Mouse (Mus musculus) ES-Bruce4 (cell line): ENCODE results near the gene Sez6l2.

Experiments used
- CTCF ChIP-seq: IDR thresholded peaks from one replicate; pipeline ENCODE4 v1.8.1; 2011; ENCODE audit warnings: low read depth, low read length
- EP300 ChIP-seq: IDR thresholded peaks from 2 replicates; pipeline ENCODE4 v1.6.1; 2011; ENCODE audit warnings: low read depth, low read length; ENCODE audit not compliant: insufficient read depth
- POLR2A ChIP-seq: IDR thresholded peaks from one replicate; pipeline ENCODE4 v1.8.1; 2011; ENCODE audit warnings: low read length; ENCODE audit not compliant: insufficient read depth

DNA sequence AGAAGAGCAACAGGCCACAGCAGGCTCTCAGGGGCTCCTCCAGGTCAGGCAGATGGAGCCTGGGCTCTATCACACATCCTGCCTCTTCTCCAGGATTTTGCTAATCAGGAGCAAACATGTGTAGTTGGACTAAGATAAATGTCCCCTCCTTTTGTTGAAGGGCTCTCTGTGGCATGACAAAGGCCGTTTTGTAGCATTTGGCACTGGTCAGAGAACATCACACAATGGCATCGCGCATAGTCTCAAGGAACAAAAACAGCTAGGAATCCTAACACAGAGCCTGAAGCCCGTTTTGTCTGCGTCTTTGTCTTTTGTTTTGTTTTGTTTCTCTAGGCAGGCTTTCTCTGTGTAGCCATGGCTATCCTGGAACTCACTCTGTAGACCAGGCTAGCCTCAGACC is 26.4 kb upstream of the Sez6l2 start:
- TF ChIP-seq CTCF (no peak), POLR2A (no peak), EP300 (no peak)
